Comparison of ENCODE assay signal across 15 mouse cellular contexts in genomic region chr14:114864102-114864501, GRCm38 (mm10).
"Had no signal": no experiment of that assay in that cellular context is flagged by ENCODE, and none has a peak within 500 bp of the region (broad histone marks: within the 10 kb centered on the region; RNA-seq: fewer than 3 reads in every experiment).

No protein-coding gene starts in this region.

- H3K4me2 ChIP-seq: lung, embryonic 15.5 days; midbrain, embryonic 12.5 days; neural tube, embryonic 12.5 days; stomach, embryonic 15.5 days had no signal

- ATAC-seq: lung, postnatal 0 days had no signal

- H3K9me3 ChIP-seq: lung, embryonic 15.5 days; megakaryocyte, embryonic 14.5 days; midbrain, embryonic 12.5 days; neural tube, embryonic 12.5 days; stomach, embryonic 15.5 days had no signal

- H3K27me3 ChIP-seq: lung, embryonic 15.5 days; megakaryocyte, embryonic 14.5 days; midbrain, embryonic 12.5 days; neural tube, embryonic 12.5 days; stomach, embryonic 15.5 days had no signal

- DNase-seq: lung, adult 2 months; lung, postnatal 14 days; lung, postnatal 36 days; right cerebral cortex, postnatal 14 days; thymus, adult 2 months; thymus, postnatal 25 days had no signal

- H3K4me3 ChIP-seq: lung, embryonic 15.5 days; megakaryocyte, embryonic 14.5 days; midbrain, embryonic 12.5 days; neural tube, embryonic 12.5 days; stomach, embryonic 15.5 days had no signal

- H3K27ac ChIP-seq: liver, embryonic 14.5 days; lung, embryonic 15.5 days; macrophage; midbrain, embryonic 12.5 days; neural tube, embryonic 12.5 days; stomach, embryonic 15.5 days; stomach, postnatal 0 days had no signal

- H3K9ac ChIP-seq: liver, embryonic 14.5 days; lung, embryonic 15.5 days; midbrain, embryonic 12.5 days; neural tube, embryonic 12.5 days; stomach, embryonic 15.5 days had no signal

- H3K36me3 ChIP-seq: lung, embryonic 15.5 days; midbrain, embryonic 12.5 days; neural tube, embryonic 12.5 days; stomach, embryonic 15.5 days had no signal

- H3K4me1 ChIP-seq: lung, embryonic 15.5 days; midbrain, embryonic 12.5 days; neural tube, embryonic 12.5 days; stomach, embryonic 15.5 days had no signal
